ENCODE assay signal across 24 mouse cellular contexts in the genomic region with DNA sequence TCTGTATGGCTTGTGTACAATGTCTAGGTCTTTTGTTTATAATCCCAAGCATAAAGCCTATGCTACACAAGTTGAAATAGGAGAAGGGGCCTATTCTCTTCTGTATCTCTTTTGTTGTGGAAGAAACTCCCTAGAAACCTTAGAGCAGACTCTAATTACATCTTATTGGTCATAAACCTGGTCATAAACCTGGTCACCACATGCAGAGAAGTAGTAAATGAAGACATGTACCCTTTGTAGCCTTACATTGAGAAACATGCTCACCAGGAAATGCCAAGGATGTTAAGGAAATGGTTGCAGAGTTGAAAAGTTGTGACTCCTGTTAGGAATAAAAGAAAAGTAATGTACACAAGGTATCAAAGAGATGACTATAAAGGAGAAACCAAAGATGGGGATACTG. TPM values are rescaled to one million over a fixed set of nuclear protein-coding genes. Genes with fewer than 3 reads are reported as not detected.
A peak's percentile ranks its signal among the peaks of the same experiment; 100 is the strongest.
DNase-seq lines count a peak whose midpoint lies in the region; ATAC-seq lines count a peak whose summit lies in the region.
"Had no signal": no experiment of that assay in that cellular context is flagged by ENCODE, and none has a peak within 500 bp of the region (broad histone marks: within the 10 kb centered on the region; RNA-seq: fewer than 3 reads in every experiment).

No protein-coding gene starts in this region.

- no peaks in the 10 kb centered on the region for H3K36me3 ChIP-seq in intestine, embryonic 16.5 days (ENCODE audit: control insufficient read depth, insufficient read depth, low read length)
- H3K36me3 ChIP-seq in hindbrain, embryonic 13.5 days, result no peaks in the 10 kb centered on the region
- H3K36me3 ChIP-seq: embryonic facial prominence, embryonic 10.5 days; embryonic facial prominence, embryonic 12.5 days; forebrain, embryonic 10.5 days; forebrain, embryonic 15.5 days had no signal

- H3K9me3 ChIP-seq in intestine, embryonic 16.5 days (ENCODE audit: control insufficient read depth, low read length), result no peaks in the 10 kb centered on the region
- H3K9me3 ChIP-seq in hindbrain, embryonic 13.5 days, result no peaks in the 10 kb centered on the region
- H3K9me3 ChIP-seq: embryonic facial prominence, embryonic 10.5 days; embryonic facial prominence, embryonic 12.5 days; forebrain, embryonic 10.5 days; forebrain, embryonic 13.5 days; forebrain, embryonic 15.5 days had no signal

- no peak overlapping the region for H3K27ac ChIP-seq in intestine, embryonic 16.5 days (ENCODE audit: low read length)
- H3K27ac ChIP-seq in hindbrain, embryonic 13.5 days, result no peak overlapping the region
- H3K27ac ChIP-seq: embryonic facial prominence, embryonic 10.5 days; embryonic facial prominence, embryonic 12.5 days; forebrain, embryonic 10.5 days; forebrain, embryonic 13.5 days; forebrain, embryonic 15.5 days had no signal

- no peak overlapping the region for H3K4me2 ChIP-seq in intestine, embryonic 16.5 days (ENCODE audit: low read depth, low read length)
- no peak overlapping the region for H3K4me2 ChIP-seq in hindbrain, embryonic 13.5 days
- H3K4me2 ChIP-seq: embryonic facial prominence, embryonic 12.5 days; forebrain, embryonic 13.5 days; forebrain, embryonic 15.5 days had no signal

- no peaks in the 10 kb centered on the region for H3K4me1 ChIP-seq in intestine, embryonic 16.5 days (ENCODE audit: control insufficient read depth, insufficient read depth, low read length)
- no peaks in the 10 kb centered on the region for H3K4me1 ChIP-seq in hindbrain, embryonic 13.5 days (replicated peaks)
- H3K4me1 ChIP-seq: embryonic facial prominence, embryonic 10.5 days; embryonic facial prominence, embryonic 12.5 days; forebrain, embryonic 10.5 days; forebrain, embryonic 13.5 days; forebrain, embryonic 15.5 days had no signal

- peak; percentile 74 for ATAC-seq in intestine, embryonic 16.5 days
- no peak for ATAC-seq in hindbrain, embryonic 13.5 days (ENCODE audit: low FRiP score)
- ATAC-seq: forebrain, embryonic 13.5 days; forebrain, embryonic 15.5 days; forebrain, postnatal 0 days had no signal

- peak; percentile 14 for DNase-seq in hindlimb bud, embryonic 11.5 days (ENCODE audit: extremely low spot score, low read depth, low spot score)
- peak; percentile 59 for DNase-seq in large intestine, adult 2 months (ENCODE audit: low read depth, low spot score)
- no peak for DNase-seq in embryo, embryonic 10.5 days (ENCODE audit: low spot score)
- DNase-seq in thymus, adult 18-20 months, result no peak
- DNase-seq in spleen, adult 12 weeks (ENCODE audit: low spot score), result no peak
- DNase-seq: adrenal gland, adult 2 months; adrenal gland, postnatal 10 days; adrenal gland, postnatal 25 days; cerebellum, adult 11 months; cerebellum, adult 18-20 months; cerebellum, adult 8-10 months; cerebellum, adult 9-11 months; cerebellum, postnatal 14 days; cerebellum, postnatal 36 days; forebrain, postnatal 0 days had no signal

- 0 out of 2 replicates have a peak, but pooled peaks cover 3% of the 10 kb centered on the region for H3K27me3 ChIP-seq in intestine, embryonic 16.5 days (replicated peaks; ENCODE audit: control insufficient read depth, insufficient read depth, low read length)
- no peaks in the 10 kb centered on the region for H3K27me3 ChIP-seq in hindbrain, embryonic 13.5 days
- H3K27me3 ChIP-seq: embryonic facial prominence, embryonic 12.5 days; forebrain, embryonic 13.5 days; forebrain, embryonic 15.5 days had no signal

- H3K4me3 ChIP-seq in intestine, embryonic 16.5 days (ENCODE audit: low read length), result no peak overlapping the region
- H3K4me3 ChIP-seq in hindbrain, embryonic 13.5 days, result no peak overlapping the region
- H3K4me3 ChIP-seq: embryonic facial prominence, embryonic 10.5 days; embryonic facial prominence, embryonic 12.5 days; erythroblast, embryonic 14.5 days; forebrain, embryonic 10.5 days; forebrain, embryonic 13.5 days; forebrain, embryonic 15.5 days had no signal

- no peak overlapping the region for H3K9ac ChIP-seq in intestine, embryonic 16.5 days (ENCODE audit: low read depth, low read length)
- no peak overlapping the region for H3K9ac ChIP-seq in hindbrain, embryonic 13.5 days
- H3K9ac ChIP-seq: embryonic facial prominence, embryonic 12.5 days; forebrain, embryonic 13.5 days; forebrain, embryonic 15.5 days; forebrain, postnatal 0 days had no signal

RNA-seq across cellular contexts. Expression of gene Ccr2, which starts 3.4 kb away (rescaled TPM):
- polyA plus RNA-seq in intestine, embryonic 16.5 days (2015; fragmentation: Nextera tagmentation; extraction: Ambion mirVana), result 4.0 and 4.2 TPM in 2 replicates
- 1.0 and 2.2 TPM in 2 replicates for polyA plus RNA-seq in large intestine, adult 2 months (2012; rRNA removed)
- 0.22 and 0.32 TPM in 2 replicates for polyA plus RNA-seq in hindbrain, embryonic 13.5 days (2015; fragmentation: Nextera tagmentation; extraction: Ambion mirVana)
- polyA plus RNA-seq: C2C12; erythroblast, embryonic 14.5 days had no signal

RNA-seq across cellular contexts. Expression of gene Ccr5, which starts 16.1 kb away (rescaled TPM):
- polyA plus RNA-seq in intestine, embryonic 16.5 days (2015; fragmentation: Nextera tagmentation; extraction: Ambion mirVana), result 0.97 and 1.7 TPM in 2 replicates
- 1.7 and 4.5 TPM in 2 replicates for polyA plus RNA-seq in large intestine, adult 2 months (2012; rRNA removed)
- 0.52 and 0.90 TPM in 2 replicates for polyA plus RNA-seq in hindbrain, embryonic 13.5 days (2015; fragmentation: Nextera tagmentation; extraction: Ambion mirVana)
- polyA plus RNA-seq: C2C12; erythroblast, embryonic 14.5 days had no signal

Comparison
In these comparisons a context has a peak if more than half of its experiments do, and no peak if none do; other contexts are left out.
1. DNase-seq: peak in hindlimb bud, embryonic 11.5 days (single experiment) and large intestine, adult 2 months (single experiment); none in embryo, embryonic 10.5 days (single experiment), thymus, adult 18-20 months (0 of 2) and spleen, adult 12 weeks (single experiment).